Mouse (Mus musculus) left cerebral cortex, postnatal 36 days (tissue): ENCODE measurements around the gene Angel1. TPM values are rescaled to one million over a fixed set of nuclear protein-coding genes. Genes with fewer than 3 reads are reported as not detected.

ENCODE experiments used
- DNase-seq, 2 experiments: peaks; one replicate each; pipeline ENCODE4 v3.0.0; 2021 to 2022; ENCODE audit warnings: low spot score in 2 of 2, mixed read lengths in 1 of 2
- intact Hi-C: fragments of 180-260 bp; cut with DNase I; formaldehyde crosslinking; loops from one replicate; pipeline ENCODE4 v1.15.1; 2025
- total RNA-seq, 2 experiments: library from RNA; stranded (reverse); gene quantifications; 2 replicates each; pipeline ENCODE4 v1.2.3; 2021

Angel1 gene
- total RNA-seq, 2 experiments from 2014 or later, result 8.0 to 9.4 TPM

GRCm38 (mm10) chr12:86682178-86682577 lies 44.1 kb downstream of the Angel1 start:
- intact Hi-C loops, result no loop called here
- peak in 1 of 2 experiments; percentile 14 for DNase-seq

GRCm38 (mm10) chr12:86681626-86682025 lies 44.6 kb downstream of the Angel1 start:
- DNase-seq, result peak in 1 of 2 experiments; percentile 16
- intact Hi-C loops, result no loop called here

DNA sequence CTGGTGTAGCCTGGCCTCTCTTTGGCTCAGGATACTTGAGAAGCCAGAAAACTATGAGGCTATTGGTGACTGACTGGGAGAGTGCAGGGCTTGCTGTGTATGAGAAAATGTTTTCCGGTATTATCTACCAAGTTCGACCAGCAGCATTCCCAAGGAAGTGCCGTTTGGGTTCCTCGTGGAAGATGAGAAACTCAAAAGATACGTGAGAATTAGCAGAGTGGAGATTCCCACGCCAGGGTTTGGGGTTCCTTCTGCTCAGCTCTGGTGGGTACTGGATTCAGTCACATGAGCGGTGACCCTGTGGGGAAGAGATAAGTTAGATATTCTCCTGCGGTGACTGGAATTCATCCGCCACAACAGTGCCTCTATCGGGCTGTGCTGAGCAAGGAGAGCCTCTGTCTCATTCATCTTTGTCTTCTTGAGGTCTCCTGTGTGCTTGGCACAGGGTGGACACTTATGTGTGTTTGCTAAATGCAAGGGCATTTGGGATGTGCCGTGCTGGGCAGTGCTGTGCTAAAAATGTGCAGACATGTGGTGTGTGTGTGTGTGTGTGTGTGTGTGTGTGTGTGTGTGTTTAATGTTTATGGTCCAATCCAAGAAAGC lies 45.6 kb downstream of the Angel1 start:
- peak in 1 of 2 experiments; percentile 21 for DNase-seq
- intact Hi-C loops, result no loop called here

- intact Hi-C loops, result loop anchor here (2.0 kb wide), 1 partner anchor 35 kb away; no protein-coding TSS in a partner anchor
- no peak for DNase-seq
Measured at GRCm38 (mm10) chr12:86679991-86680491, 46.2 kb downstream of the Angel1 start.

DNA sequence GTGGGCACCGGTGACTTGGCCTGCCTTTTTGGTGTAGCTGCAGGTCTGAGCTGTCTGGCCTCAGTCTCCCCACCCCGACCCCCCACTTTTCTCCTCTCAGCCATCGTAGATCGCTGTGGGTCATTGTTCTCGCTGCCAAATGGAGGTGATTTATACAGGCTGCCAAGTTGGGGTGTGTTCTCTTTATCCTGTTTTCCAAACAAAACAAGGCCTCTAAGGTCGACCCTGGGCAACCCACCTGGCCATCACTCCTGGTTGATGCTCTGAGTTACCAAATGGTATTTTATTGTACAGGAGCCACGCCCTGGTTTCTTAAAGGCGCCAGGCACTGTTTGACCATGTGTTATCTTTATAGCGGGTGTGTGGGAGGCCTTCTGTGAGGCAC lies 46.7 kb downstream of the Angel1 start:
- peak in 1 of 2 experiments; percentile 26 for DNase-seq
- intact Hi-C loops, result loop anchor here (2.0 kb wide), 1 partner anchor 35 kb away; no protein-coding TSS in a partner anchor

- intact Hi-C loops, result loop anchor here (2.0 kb wide), 1 partner anchor 34 kb away; no protein-coding TSS in a partner anchor
- peak; percentile 80 to 86 for DNase-seq
Measured at GRCm38 (mm10) chr12:86678591-86679545, 47.4 kb downstream of the Angel1 start, which contains the start of gene Vash1. TSS of gene Vash1 (plus strand) at chr12:86678700.

DNA sequence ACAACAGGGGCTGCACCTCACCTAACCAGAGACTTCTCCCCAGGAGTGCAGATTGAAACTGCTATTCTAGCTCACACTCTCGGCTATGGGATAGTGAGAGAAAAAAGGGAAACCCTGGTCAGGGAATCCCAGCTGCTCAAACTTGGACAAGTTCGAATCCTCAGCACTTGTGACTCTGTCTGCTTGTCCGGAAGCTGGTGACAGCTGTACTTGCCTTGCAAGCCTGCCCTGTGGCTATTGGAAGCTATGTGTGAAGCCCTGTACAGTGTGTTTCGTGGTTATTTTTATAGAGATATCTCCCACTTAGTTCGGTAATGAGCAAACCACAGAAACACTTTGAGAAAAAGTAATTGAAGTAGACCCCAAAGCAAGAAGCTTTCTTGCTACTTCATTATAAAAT lies 53.8 kb downstream of the Angel1 start:
- intact Hi-C loops, result no loop called here
- no peak for DNase-seq

DNA sequence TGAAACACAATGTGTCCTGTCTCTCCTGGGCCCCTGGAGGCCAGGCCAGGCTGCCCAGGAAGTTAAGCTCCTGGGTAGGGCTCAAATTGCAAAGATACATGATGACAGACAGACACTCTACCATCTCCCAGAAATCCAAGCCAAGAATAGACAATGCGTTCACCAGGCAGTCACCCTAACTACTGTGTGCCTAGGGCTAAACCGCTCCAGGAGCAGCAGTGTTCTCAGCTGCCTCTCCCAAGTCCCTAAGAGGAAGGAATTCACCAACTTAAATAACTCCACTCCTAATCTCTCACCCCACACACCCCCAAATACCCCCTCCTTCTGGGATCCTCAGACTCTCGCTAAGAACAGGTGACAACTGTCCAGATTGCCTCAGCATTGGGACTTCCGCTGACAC lies 54.2 kb downstream of the Angel1 start:
- intact Hi-C loops, result no loop called here
- DNase-seq, result no peak

- DNase-seq, result no peak
- intact Hi-C loops, result no loop called here
Measured at GRCm38 (mm10) chr12:86668404-86668803, 57.9 kb downstream of the Angel1 start.

DNA sequence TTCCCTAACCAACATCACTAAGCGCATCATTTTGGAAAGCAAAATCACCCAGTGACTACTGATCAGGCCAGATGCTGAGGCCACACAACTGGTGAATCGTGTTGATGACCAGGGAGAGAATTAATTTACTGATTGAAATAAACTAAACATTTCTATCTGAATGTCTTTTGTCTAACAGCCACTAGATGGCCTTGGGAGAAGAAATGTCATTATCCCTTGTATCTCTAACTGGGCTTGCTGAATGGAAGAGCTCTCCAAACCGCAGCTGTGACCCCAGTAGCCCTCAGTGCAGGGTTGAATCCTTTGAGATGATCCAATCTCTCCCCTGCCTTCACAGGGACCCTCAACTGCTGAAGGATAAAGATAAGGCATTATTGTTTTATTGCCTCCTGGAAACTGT lies 60.6 kb downstream of the Angel1 start:
- intact Hi-C loops, result no loop called here
- no peak for DNase-seq

GRCm38 (mm10) chr12:86660466-86660865 lies 65.8 kb downstream of the Angel1 start:
- no peak for DNase-seq
- intact Hi-C loops, result no loop called here

- intact Hi-C loops, result no loop called here
- peak; percentile 67 to 71 for DNase-seq
Measured at GRCm38 (mm10) chr12:86659447-86659968, 66.8 kb downstream of the Angel1 start.

DNA sequence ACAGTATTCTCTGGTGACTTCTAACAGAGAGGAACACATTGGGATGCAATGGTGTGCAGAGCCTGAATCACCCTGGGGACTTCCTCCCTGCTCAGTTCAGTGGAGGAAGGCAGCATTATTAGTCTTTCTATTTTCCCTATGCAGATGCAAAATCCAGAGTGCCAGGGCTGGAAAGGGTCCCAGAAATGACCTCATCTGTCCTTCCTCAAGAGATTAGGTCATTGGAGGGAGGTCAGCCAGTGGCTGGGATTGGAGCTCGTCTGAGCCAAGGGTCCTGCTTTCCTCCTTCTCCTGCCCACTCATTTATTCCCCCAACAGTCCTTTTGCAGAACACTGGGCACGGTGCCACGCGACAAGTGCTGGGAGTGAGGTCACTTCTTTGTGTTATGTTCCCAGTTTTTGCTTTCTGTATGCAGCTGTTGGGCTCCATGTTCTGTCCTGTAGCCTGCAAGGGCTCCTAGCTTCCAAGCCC lies 73.7 kb downstream of the Angel1 start:
- DNase-seq, result peak; percentile 31 to 64
- intact Hi-C loops, result no loop called here

DNA sequence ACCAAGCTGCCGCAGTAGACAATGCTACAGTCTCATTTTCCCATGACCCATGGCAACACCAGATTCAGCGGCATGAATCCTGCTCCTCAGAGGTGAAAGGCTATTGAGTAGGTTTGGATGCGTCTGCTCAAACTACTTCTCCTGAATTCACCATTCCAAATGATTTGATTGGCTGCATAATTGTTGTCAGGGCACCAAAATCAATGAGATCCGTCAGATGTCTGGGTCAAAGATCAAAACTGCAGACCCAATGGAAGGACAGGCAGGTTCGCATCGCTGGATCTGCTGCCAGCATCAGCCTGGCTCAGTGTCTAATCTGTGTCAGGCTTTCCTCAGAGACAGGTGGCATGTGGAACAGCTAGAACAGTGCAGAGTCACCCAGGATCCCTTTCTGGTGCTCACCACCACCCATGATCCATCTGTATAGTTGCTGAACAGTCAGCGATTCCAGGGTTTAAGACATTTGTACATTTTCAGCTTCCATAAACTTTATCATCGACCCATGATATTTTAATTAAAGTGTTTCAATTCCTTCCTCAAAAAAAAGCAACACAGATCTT lies 74.9 kb downstream of the Angel1 start:
- DNase-seq, result no peak
- intact Hi-C loops, result no loop called here

Other genes starting within 250 kb of the Angel1 start
- gene Vash1, start 47.8 kb downstream of the Angel1 start, total RNA-seq, result 10 to 100 TPM; 38.9 to 43.5 TPM
- not detected for gene Lrrc74a, start 7.9 kb upstream of the Angel1 start, total RNA-seq
- 10 to 100 TPM; 70.7 to 73.6 TPM for gene Irf2bpl, start 158.3 kb upstream of the Angel1 start, total RNA-seq
- 10 to 100 TPM; 82.2 to 93.0 TPM for gene Cipc, start 220.6 kb upstream of the Angel1 start, total RNA-seq